Mouse (Mus musculus) stomach, adult 2 months (tissue): ENCODE results near the gene Gm45623. TPM values are rescaled to one million over a fixed set of nuclear protein-coding genes. Genes with fewer than 3 reads are reported as not detected.

ENCODE experiments used
- polyA plus RNA-seq: library from polyadenylated mRNA; depleted of rRNA; stranded (reverse); fragments of >200 nt; gene quantifications from 2 replicates; pipeline ENCODE4 v1.2.3, GENCODE M21; 2012; rRNA removed

Gene Gm45623
- 1.1 and 1.3 TPM in 2 replicates for polyA plus RNA-seq

DNA sequence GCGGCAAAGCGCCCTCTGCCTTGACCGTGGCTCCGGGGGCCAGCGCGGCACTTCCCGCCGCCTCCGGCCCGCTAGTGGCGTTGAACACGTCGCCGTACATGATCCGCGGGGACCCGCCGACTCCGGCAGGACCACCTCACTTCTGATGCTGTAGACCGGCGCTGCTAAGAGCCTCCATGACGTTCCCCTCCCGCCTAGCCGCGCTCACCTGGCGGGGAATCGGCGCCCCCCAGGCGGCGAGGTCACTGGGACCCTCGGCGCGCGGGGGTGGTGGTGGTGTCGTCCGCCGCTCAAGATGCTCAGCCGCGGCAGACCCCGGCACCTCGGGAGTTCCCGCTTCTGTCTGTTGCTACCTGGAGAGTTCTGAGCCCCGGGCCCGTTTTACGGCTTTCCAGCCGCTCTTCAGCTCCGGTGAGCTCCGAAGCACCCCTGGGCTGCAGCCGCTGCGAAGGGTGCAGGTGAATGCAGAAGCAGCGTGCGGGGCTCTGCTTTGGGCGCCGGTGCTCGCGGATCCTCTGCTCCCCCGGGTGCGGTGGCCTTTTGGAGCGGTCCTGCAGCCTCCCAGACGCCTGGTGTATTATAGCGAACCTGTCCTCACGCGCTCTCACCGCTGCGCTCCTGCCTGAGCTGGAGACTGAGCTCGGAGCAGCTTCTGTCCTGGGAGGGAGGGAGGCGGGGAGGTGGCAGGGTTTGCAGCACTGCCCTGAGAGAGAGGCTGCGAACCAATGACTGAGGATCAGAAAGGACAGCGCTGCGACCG, at the start of gene Gm45623:
Gene Gm45623, minus strand, starts transcription at position 636 of the 760 bp plus-strand sequence.

DNA sequence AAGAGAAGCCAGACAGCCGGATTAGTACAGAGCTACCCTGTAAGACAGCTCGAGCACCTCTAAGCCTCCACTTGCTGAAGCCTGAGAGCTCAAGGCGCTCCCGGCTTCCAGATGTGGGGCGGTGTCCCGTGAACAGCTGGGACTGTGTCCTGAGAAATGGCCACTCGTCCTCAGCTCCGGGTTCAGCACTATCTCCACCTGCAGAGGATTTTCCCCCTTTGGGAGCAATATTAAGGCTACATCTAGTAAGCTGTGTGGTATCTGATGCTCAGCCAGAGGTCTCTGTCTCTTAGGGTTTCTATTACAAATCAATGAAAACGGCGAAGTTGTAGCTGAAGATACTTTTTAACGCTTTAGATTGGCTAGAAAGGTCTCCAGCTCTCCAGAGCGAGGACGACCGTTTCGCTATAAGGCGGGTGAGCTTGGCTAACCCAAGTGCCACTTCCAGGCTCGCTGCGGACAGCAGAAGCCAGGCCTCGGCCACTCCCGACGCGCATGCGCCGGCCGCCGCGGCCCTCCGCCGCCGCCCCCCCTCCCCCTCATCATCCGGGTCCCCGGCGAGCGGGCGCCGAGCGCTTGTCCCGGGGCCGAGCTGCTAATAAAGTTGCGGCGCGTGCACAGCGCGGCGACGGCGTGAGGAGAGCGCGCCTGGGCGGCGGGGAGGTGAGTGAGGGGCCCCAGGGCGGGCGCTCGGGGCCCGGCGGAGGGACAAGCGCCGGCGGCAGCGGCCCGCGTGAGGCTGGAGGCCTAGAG, 51.0 kb downstream of the Gm45623 start, which contains the start of gene Smad5:
Gene Smad5, plus strand, starts transcription at position 542 of the 753 bp plus-strand sequence.

Other genes starting within 250 kb of the Gm45623 start
- 0.14 and 0.24 TPM in 2 replicates for gene Fbxl21, start 231.4 kb downstream of the Gm45623 start, polyA plus RNA-seq
- not detected in 2 replicates for gene Lect2, start 205.3 kb downstream of the Gm45623 start, polyA plus RNA-seq
- gene Tgfbi, start 144.3 kb downstream of the Gm45623 start, polyA plus RNA-seq = 84.4 and 134 TPM in 2 replicates
- 2.2 and 3.4 TPM in 2 replicates for gene Smad5, start 50.8 kb downstream of the Gm45623 start, polyA plus RNA-seq
- not detected in 2 replicates for gene Trpc7, start 142.2 kb upstream of the Gm45623 start, polyA plus RNA-seq